Mouse (Mus musculus): Measurements from ENCODE around the gene Tmem223.
"Not testable (repeated sequence)": the region's sequence is repeated elsewhere in the genome, so short reads cannot be mapped to it uniquely, and the experiment has no call there.

Gene Tmem223

GRCm38 (mm10) chr19:8770567-8771270 is at the start of gene Tmem223:
TSS of gene Tmem223 (plus strand) at chr19:8770996.
- peak; percentile 87 for DNase-seq (ENCODE audit: low spot score)

DNA sequence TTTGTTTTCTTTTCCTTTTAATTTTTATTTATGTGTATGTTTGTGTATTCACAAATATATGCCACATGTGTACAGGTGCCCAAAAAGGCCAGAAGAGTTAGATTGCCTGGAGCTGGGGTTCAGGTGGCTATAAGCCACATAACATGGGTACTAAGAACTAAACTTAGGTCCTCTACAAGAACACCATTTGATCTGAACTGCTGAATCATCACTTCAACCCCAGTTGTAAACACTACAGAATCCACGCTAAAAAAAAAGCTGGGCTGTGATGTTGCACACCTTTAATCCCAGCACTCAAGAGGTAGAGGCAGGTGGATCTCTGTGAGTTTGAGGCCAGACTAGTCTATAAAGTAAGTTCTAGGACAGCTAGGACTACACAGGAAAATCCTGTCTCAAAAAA is 49.4 kb upstream of the Tmem223 start:
- DNase-seq (ENCODE audit: low spot score): no peak

DNA sequence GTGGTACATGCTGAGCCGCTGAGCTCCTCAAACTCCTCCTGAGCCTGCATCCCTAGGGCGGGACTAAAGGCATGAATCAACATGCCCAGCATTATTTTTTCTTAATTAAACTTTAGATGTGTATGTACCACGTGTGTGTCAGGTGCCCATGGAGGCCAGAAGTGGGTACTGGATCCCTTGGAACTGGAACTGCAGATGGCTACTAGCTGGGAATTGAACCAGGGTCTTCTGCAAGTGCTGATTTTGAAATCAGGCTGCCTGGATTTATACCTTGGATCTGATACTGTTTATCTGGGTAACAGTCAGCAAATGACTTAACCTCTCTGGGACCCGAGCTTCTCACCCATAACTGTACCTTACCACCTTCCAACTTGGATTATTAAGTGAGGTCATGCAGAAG is 48.8 kb upstream of the Tmem223 start:
- no peak for DNase-seq (ENCODE audit: low spot score)

DNA sequence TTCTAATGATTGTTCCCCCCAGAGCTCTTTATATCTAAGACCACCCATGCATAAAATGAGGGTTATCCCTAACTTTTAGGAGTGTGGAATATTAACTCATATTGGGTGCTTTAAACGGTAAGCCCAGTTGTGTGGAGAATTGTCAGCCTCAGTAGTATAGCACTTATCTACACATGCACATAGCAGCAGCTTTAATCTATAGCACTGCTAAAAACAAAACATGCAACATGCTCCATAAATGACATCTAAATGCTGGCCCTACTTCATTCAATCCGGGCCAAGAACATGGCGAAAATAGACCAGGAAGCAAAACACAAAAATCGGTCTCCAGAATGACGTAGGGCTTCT is 48.3 kb upstream of the Tmem223 start:
- no peak for DNase-seq (ENCODE audit: low spot score)

- DNase-seq (ENCODE audit: low spot score): peak; percentile 96
Observed at GRCm38 (mm10) chr19:8722907-8723573, 47.8 kb upstream of the Tmem223 start, which contains the start of gene Slc3a2. TSS of gene Slc3a2 (minus strand) at chr19:8723369.

GRCm38 (mm10) chr19:8723574-8724346 is 47.0 kb upstream of the Tmem223 start:
- peak; percentile 37 for DNase-seq (ENCODE audit: low spot score)

GRCm38 (mm10) chr19:8724392-8724791 is 46.4 kb upstream of the Tmem223 start:
- DNase-seq (ENCODE audit: low spot score): no peak

DNA sequence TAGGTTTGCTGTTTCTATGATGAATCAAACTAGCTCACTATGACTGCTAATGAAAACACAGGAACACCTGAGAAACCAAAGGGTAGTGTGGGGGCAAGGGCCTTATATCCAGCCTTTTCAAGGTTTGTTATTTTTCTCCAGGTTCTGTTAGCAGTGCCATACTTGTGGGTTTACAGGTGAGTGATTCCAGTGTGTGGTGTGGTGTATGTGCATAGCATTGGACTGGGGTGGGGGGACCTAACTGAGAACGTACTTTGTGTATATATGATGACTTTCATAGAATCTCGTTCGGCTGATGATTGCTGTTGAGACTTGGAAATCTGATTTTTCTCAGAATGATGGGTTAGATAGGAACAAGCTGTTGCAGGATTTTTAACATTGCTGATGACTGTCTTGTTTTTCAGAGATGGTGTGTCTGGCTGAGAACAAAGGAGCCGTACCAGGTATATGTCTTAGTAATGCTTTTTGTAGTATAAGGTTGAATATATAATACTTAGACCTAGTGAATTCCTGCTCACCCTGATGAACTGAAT is 45.6 kb upstream of the Tmem223 start:
- no peak for DNase-seq (ENCODE audit: low spot score)

DNA sequence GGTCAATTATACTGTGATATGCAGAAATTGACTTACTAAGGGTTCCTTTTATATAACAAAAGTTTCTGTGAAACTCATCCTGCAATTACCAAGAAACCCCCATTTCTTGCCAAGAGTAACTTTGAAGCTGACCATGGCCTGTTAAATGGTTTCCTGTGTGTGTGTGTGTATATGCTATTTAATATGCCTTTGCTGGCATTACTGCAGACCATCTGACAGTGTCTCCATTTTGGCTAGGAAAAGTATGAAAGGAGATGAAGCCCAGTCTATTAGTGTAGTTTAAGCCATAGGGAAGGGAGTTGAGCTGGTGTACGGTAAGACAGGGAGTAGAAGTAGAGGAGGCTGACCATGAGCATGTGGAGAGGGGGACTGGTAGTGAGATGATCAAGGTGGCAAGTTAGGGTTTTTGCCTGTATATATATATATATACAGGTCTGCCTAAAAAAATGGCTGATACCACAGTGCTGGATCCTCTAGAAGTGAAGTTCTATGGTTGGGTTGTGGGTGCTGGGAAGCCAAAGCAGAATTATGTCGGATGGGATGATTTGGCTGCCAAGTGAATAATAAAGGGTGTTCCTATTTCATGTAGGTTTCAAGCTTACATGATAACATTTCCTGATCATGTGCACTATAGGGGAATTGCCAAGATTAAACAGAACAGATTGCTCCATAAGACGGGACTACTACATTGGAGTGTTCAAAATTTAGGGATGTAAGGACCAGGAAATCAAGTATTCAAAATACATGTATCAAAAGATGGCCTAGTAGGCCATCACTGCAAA is 44.0 kb upstream of the Tmem223 start:
- peak; percentile 48 for DNase-seq (ENCODE audit: low spot score)

DNA sequence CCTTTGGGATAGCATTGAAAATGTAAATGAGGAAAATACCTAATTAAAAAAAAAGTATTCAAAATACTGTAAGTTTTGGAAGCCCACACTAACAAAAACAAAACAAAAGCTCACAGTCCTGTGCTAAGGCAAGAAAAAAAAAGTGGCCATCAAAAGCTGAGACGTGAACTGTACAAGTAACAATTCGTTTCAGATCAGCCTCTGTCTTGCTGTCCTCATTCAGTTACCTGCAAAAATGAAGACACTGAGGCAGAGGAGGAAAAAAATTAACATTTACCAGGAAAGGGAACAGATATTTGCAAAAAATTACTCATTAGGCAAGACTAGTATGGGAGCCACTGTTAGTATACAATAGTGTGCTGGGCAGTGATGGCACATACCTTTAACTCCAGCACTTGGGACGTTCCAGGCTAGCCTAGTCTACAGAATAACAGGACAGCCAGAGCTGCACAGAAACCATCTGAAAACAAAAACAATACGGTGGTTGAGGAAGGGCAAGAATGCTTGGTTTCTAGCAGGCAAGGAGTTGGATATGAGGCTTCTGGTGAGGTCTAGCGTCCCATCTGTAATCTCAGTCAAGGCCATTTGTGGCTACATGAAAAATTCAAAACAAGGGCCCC is 43.2 kb upstream of the Tmem223 start:
- peak; percentile 58 for DNase-seq (ENCODE audit: low spot score)

- not testable (repeated sequence) for DNase-seq (ENCODE audit: low spot score)
Observed at GRCm38 (mm10) chr19:8728335-8729099, 42.3 kb upstream of the Tmem223 start.

- no peak for DNase-seq (ENCODE audit: low spot score)
Observed at GRCm38 (mm10) chr19:8734334-8734733, 36.5 kb upstream of the Tmem223 start.

GRCm38 (mm10) chr19:8735389-8736159 is 35.2 kb upstream of the Tmem223 start, which contains the start of gene Wdr74:
TSS of gene Wdr74 (plus strand) at chr19:8735827.
- DNase-seq (ENCODE audit: low spot score): peak; percentile 96

DNA sequence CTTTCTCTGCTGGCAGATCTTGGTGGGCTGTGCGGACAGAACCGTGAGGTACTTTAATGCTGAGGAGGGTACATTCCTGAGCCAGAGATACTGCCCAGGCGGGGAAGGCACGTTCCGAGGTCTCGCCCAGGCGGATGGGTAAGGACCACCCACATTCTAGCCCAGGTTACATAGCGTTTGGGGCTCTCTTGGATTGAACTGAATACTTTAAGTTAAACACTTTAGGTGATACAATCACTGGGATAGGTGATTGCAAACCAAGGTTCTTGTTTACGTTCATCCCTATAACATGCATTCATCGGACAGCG is 34.7 kb upstream of the Tmem223 start:
- DNase-seq (ENCODE audit: low spot score): peak; percentile 53

- DNase-seq (ENCODE audit: low spot score): no peak
Observed at GRCm38 (mm10) chr19:8738911-8739310, 31.9 kb upstream of the Tmem223 start.

GRCm38 (mm10) chr19:8739646-8740045 is 31.1 kb upstream of the Tmem223 start:
- DNase-seq (ENCODE audit: low spot score): no peak

DNA sequence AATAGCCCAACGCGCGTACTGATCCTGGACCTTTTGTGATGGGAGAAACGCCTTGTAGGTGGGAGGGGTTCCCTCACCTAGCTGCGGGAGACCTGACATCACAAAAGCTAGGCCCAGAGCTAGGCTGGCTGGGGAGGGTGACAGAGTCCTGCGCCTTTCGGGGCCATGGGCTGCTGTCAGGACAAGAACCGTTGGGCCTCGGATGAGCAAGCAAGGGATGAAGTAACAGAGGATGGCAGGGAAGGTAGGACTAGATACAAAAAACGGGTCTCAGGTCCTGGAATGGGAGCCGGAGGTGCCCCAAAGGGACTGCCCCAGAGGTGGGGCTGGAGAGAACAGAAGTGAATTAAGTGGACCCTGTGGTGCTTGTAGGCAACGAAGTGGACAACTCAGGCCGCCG is 30.2 kb upstream of the Tmem223 start, which contains the start of gene 1700092M07Rik:
Gene 1700092M07Rik (plus strand): TSS at position 116 of the 400 bp plus-strand sequence.
- no peak for DNase-seq (ENCODE audit: low spot score)

DNA sequence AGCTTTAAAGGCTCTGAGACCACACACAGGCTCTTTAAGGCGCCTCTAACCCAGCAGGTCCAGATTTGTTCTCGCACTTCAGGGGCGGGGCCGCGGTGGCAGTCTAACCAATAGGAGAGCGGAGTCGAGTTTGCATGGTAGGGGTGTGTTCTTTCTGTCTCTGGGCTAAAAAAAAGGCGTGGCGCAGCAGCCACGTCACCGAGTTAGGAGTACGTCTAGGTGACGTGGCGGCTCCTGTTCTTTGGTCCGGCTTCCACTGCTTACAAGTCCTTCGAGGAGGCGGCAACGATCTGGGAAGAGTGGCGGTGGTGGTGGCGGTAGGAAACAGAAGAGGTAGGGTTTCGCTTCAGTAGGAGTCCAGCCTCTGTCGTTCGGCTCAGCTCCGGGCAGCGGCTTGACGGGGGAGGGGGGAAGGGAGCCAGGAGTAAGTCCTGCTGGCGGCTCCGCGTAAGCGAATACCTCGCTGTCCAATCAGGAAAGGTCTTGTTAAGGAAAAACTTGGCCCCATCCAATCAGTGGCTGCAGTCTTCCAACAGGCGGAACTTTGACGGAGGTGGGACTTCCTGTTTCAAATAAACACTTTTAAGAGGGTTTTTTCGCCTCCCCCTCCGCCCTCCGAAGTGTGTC is 29.4 kb upstream of the Tmem223 start, which contains the start of gene Stx5a:
Gene Stx5a (plus strand): TSS at position 171 of the 627 bp plus-strand sequence.
- peak; percentile 98 for DNase-seq (ENCODE audit: low spot score)

DNA sequence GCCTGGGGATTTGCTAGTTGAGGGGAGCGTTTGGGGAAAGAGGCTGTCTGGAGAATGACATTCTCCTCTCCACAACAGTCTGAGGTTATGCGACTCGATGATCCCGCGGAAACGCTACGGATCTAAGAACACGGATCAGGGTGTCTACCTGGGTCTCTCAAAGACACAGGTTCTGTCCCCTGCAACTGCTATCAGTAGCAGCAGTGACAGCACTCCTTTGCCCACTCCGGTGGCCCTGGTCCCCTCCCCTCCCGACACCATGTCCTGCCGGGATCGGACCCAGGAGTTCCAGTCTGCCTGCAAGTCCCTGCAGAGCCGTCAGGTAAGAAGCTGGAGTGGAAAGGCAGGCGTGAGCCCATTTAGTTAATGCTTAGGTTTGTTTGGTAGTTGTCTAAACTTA is 28.6 kb upstream of the Tmem223 start:
- no peak for DNase-seq (ENCODE audit: low spot score)

Data from embryo, embryonic 10 days (tissue).